Mouse (Mus musculus) urinary bladder, adult 18-20 months (tissue): Measurements from ENCODE around the gene Rps21.
"Not testable (repeated sequence)": the region's sequence is repeated elsewhere in the genome, so short reads cannot be mapped to it uniquely, and the experiment has no call there.

Experiments used
- DNase-seq, 2 experiments: peaks; one replicate each; pipeline ENCODE4 v3.0.0; 2022; ENCODE audit warnings: low spot score in 2 of 2, mixed read lengths in 2 of 2

Gene Rps21

GRCm38 (mm10) chr2:180258951-180259484 lies 1.8 kb downstream of the Rps21 start:
- DNase-seq, result not testable (repeated sequence)

GRCm38 (mm10) chr2:180259826-180260609 lies 2.8 kb downstream of the Rps21 start:
- DNase-seq, result not testable (repeated sequence)

DNA sequence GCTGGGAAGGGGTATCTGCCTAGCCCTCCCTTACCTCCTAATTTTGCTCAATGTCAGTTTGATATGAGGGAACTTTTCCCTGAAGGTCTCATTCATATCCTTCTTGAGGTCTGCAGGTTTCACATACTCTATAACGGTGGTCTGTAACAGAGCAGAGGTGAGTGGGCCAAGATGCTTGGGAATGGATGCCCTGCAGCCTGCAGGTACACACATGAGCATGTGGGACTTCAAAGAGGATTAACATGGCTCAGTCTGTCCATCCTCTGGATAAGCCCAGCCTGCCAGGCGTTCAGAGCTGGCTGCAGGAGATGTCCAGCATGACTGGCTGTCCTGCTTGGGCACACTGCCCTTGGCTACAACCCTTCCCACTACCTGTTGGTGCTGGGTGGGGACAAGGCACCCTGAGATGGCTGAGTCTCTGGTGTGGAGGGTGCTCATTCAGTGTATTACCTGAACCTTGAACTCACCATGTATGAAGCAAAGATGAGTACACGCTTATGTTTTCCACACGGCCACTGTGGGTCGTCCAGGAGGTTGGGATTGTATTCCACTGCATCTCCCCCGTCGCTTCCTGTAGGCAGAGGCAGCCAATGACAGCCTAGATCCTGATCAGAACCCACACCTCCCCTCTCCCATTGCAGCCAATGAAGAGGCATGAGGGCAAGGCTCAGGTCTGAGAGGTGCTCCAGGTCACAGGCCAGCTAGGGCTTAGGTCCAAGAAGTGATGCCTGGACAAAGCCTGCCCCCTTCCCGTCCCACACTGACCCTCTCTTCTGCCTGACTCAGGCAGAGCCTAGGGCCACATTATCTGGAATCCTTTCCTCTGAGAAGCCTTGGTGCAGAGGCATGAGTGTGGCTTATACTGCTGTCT lies 3.7 kb downstream of the Rps21 start:
- no peak for DNase-seq

DNA sequence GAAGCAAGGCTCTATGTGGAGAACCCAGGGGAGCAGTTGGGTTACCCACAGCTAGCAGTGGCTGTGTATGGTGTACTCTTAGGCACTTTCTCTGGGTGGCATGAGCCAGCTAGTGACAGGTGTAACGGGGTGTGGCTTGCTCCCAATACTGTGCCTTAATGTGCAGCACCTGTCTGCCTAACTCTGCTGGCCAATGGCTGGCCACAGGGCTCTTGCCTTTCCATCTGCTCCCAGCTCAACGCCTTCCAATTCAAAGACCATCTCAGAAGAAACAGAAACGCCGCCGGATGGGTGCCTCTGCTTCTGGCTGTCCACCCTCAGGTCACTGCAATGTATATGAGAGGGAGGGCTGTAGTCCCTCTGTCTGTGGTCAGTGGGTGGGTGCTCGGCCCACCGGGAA lies 4.7 kb downstream of the Rps21 start:
- DNase-seq, result no peak

- no peak for DNase-seq
Observed at GRCm38 (mm10) chr2:180262441-180262840, 5.3 kb downstream of the Rps21 start.

GRCm38 (mm10) chr2:180262891-180263290 lies 5.7 kb downstream of the Rps21 start:
- no peak for DNase-seq

DNA sequence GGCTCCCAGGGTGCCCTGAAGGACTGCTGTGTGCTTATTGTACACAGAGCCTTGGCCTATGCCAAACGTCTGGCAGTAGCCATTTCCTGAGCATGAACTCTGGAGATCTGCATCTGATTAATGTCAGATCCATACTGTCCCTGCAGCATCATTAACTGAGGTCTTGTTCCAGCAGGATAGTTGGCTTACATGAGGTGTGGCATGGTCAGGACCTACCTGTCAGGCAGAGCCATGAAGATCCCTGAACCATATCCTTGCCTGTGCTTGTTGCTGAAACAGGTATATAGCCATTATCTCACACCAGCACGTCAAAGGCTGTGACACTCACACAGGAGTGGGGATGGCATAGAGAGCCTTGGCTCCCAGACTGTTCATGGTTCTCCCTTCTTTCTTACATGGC lies 10.8 kb downstream of the Rps21 start:
- DNase-seq, result no peak

DNA sequence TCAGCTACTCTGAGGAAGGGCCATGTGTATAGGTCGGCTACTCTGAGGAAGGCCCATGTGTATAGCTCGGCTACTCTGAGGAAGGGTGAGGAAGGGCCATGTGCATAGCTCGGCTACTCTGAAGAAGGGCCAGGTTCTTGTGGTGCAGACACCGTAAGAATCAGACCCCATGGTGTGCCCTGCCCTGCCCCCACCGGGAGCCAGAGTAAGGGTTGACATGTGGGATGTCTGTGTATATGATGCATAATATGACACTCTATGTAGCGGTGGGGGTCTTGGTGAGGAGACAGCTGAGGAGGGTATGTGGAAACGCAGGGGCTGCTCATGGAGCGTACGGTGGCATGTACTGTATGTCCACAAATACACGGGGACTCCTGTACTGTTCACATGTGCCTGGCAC lies 12.2 kb downstream of the Rps21 start:
- no peak for DNase-seq

DNA sequence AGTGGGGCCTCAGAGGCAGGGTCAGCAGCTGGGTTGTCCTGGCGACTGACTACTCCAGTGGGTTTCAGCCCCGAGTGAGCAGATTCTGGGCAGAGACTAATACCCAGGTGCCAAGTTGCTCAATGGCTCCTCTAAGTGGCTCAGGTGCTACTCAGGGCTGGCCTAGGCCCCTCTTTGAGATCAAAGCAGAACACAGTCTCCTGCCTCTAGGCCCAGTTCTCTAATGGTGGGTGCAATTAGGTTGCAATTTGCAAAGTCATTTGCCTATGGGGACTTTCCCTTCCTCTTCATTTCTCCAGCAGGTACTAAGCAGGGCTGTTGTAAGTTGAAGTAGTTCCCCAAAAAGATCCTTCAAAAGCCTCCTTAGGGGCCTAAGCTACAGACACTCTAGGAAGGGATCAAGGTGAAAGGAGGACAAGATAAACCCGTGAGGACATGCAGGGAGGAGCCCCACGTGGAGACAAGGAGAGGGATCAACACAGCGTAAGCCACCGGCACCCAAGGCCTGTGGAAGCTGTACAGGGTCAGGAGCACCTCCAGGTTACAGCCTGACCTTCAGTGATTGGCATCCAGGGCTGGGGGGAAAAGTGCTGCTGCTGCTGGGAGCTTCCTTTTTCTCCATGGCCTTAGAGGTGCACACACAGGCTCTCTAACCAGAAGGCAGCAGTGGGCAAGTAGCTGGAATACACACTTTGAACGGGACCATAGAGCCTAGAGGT lies 13.5 kb downstream of the Rps21 start:
- DNase-seq, result no peak

GRCm38 (mm10) chr2:180271804-180272395 lies 14.7 kb downstream of the Rps21 start:
- no peak for DNase-seq

GRCm38 (mm10) chr2:180272884-180273321 lies 15.7 kb downstream of the Rps21 start:
- no peak for DNase-seq

DNA sequence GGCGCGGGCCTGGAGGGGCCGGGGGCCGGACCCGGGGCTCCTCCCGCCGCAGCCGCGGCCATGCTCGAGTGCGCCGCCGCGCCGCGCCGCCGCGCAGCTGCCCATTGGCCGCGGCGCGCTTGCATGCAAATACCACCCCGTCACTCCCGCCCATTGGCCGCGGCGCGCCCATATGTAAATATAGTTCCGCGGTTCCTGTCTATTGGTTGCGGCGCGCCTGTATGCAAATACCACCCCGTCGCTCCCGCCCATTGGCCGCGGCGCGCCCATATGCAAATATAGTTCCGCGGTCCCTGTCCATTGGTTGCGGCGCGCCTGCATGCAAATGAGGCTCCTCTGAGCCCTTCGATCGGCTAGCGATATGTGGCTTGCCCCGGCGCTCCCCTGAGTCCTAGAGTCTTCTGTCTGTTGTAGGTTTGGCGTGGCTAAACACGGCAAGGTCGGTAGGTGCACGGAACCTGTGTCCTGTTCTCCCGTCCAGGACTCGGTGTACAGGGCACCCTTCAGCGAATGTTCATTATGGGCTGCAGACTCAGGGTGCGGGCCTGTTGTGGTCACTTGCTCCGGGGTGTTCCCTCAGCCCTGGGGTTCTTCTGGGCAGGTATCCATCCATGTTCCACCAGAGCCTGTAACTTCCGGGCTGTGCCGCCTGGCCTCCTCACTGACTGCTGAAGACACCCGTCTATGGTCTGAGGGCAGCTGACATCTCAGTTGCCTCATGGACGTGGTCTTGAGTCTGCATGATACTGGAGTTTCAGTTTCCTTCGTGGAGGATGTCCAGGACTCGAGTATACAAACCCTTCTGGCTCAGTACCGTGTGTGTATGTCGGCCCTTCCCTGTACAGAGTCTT lies 16.4 kb downstream of the Rps21 start, which contains the start of gene Cables2:
TSS of gene Cables2 (minus strand) at position 103 of the 851 bp plus-strand sequence.
- peak; percentile 73 to 91 for DNase-seq

DNA sequence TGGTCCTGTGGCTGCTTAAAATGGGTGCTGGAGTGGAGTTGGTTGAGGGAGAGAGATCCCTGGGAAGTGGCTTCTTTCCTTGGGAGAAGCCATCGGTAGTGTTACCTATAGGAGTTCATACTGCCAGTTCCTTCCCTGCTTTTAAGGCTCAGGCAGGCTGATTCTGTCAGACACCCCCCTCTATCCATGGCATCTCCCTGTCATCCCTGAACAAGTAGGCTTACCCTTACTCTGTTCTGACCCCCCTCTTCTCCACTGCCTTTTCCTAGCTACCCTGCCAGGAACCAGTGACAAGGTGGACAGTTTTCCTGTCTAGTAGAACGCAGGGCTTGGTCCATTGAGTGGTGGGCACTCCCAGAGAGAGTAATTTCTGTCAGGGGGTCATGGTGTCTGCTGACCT lies 17.3 kb downstream of the Rps21 start:
- DNase-seq, result no peak

DNA sequence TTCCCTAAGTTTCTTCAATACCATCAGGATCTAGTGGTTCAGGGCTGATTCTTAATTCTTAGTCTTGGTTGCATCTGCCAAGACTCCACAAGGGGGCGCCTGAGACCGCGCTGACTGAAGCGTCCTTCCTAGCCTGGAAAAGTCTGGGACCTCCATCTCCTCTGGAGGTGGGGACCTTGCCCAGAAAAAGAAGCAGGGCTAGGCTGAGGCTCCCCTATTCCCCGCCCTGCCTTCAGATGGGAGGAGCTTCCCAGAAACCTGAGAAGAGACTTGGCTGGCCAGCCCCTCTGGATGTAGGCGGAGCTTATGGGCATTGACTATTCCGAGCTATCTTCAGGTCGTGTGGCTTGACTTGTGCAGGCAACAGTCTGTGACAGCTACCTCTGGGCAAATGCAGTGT lies 18.7 kb downstream of the Rps21 start:
- peak; percentile 82 to 83 for DNase-seq

GRCm38 (mm10) chr2:180276385-180276784 lies 19.2 kb downstream of the Rps21 start:
- DNase-seq, result no peak

DNA sequence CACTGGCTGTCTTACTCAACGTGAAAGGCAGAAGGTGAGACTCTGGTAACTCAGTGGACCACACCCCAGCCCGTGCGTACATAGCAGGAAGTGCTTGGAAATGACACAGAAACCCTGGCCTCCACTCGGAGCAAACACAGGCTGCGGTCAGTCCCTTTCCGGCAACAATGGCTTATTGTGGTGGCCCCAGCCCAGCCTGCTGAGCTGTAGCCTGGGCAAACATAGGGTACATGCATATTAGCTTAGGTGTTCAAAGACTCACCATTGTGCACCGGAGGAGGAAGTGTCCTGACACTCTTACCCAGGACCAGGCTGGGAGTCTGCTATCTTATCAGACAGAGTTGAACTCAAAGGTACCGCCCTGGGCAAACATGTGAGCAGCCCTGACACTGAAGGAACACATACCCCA lies 19.7 kb downstream of the Rps21 start:
- DNase-seq, result peak; percentile 51 to 53

DNA sequence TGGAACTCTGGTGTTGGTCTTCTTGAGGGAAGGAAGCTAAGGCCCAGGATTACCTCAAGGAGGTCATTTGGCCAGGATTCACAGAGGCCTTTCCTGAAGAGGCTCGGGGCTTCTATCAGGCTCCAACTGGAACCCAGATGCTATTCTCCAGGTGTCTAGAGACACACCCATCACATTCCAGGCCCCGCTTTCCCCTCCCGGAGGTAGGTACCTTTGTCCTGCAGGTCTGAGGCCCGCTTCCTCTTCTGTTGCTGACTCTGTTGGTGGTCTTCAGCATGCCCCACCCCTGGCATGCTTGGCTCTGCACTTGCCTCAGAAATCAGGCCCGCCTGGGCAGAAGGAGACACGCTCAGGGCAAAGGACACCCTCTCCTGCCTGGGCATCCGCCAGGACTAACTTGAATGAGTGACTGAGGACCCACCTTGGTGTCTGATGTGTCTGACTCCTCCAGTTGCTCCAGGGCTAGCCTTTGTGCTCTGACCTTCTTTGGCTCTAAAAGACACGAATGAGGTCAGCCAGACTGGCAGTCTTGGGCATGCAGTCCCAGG lies 20.7 kb downstream of the Rps21 start:
- no peak for DNase-seq

GRCm38 (mm10) chr2:180279321-180279720 lies 22.1 kb downstream of the Rps21 start:
- no peak for DNase-seq

DNA sequence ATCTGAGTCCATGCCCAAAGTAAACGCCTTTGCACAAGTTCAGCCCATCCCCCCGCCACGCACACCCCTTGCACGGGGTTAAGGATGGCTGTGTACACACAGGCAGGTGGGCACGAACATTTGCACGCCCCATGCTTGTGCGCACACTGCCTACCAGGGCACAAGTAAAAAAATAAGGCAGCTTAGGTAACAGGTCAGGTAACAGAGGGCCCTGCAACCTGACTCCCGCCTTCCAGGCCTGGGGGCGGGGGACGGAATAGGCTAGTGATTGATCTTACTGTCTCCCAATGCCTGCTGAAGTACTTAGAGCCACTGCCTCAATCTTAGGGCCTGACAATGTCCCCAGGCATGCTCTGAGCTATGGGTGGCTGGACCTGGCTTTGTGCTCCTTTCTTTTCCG lies 31.8 kb downstream of the Rps21 start:
- DNase-seq, result peak in 1 of 2 experiments; percentile 31
